27 mouse cellular contexts compared by ENCODE assay signal in genomic region chr1:155191219-155191618, GRCm38 (mm10). TPM values are rescaled to one million over a fixed set of nuclear protein-coding genes. Genes with fewer than 3 reads are reported as not detected.
A peak's percentile ranks its signal among the peaks of the same experiment; 100 is the strongest.
DNase-seq lines count a peak whose midpoint lies in the region; ATAC-seq and TF ChIP-seq lines count a peak whose summit lies in the region.
"Had no signal": no experiment of that assay in that cellular context is flagged by ENCODE, and none has a peak within 500 bp of the region (broad histone marks: within the 10 kb centered on the region; RNA-seq: fewer than 3 reads in every experiment).

No protein-coding gene starts in this region.

- no peak for TF ChIP-seq EP300 in stomach, postnatal 0 days (optimal IDR thresholded peaks at IDR 0.05)

- peaks cover 70% of the 10 kb centered on the region for H3K36me3 ChIP-seq in forebrain, embryonic 14.5 days (ENCODE audit: control insufficient read depth, insufficient read depth, low read length)
- H3K36me3 ChIP-seq in forebrain, embryonic 10.5 days (replicated peaks), result peaks cover 91% of the 10 kb centered on the region
- peaks cover 32% of the 10 kb centered on the region for H3K36me3 ChIP-seq in hindbrain, embryonic 15.5 days
- peaks cover 9% of the 10 kb centered on the region; the same call in 1 of the 2 replicates for H3K36me3 ChIP-seq in hindbrain, embryonic 11.5 days (ENCODE audit: control insufficient read depth, insufficient read depth, low read length)
- H3K36me3 ChIP-seq in midbrain, embryonic 16.5 days (ENCODE audit: control insufficient read depth, insufficient read depth, low read length), result peaks cover 35% of the 10 kb centered on the region
- peaks cover 13% of the 10 kb centered on the region for H3K36me3 ChIP-seq in midbrain, postnatal 0 days (ENCODE audit: insufficient read depth, low read length)
- no peaks in the 10 kb centered on the region for H3K36me3 ChIP-seq in stomach, postnatal 0 days (ENCODE audit: control insufficient read depth, insufficient read depth, low read length)

- ATAC-seq in forebrain, embryonic 14.5 days, result no peak
- ATAC-seq in hindbrain, embryonic 15.5 days (ENCODE audit: low FRiP score, low read depth), result peak; percentile 64; the same call in 1 of the 2 replicates
- ATAC-seq in hindbrain, embryonic 11.5 days (ENCODE audit: low FRiP score), result no peak
- ATAC-seq in midbrain, embryonic 16.5 days, result no peak
- no peak for ATAC-seq in midbrain, postnatal 0 days (ENCODE audit: low FRiP score)
- ATAC-seq in stomach, postnatal 0 days (ENCODE audit: low FRiP score, low TSS enrichment), result peak; percentile 24; the same call in 1 of the 2 replicates
- ATAC-seq: intestine, embryonic 15.5 days; Patski had no signal

- H3K9me3 ChIP-seq in forebrain, embryonic 14.5 days (replicated peaks; ENCODE audit: control insufficient read depth, low read length), result no peaks in the 10 kb centered on the region
- H3K9me3 ChIP-seq in forebrain, embryonic 10.5 days, result no peaks in the 10 kb centered on the region
- no peaks in the 10 kb centered on the region for H3K9me3 ChIP-seq in hindbrain, embryonic 15.5 days
- H3K9me3 ChIP-seq in hindbrain, embryonic 11.5 days (ENCODE audit: control insufficient read depth, low read length), result no peaks in the 10 kb centered on the region
- no peaks in the 10 kb centered on the region for H3K9me3 ChIP-seq in midbrain, embryonic 16.5 days (replicated peaks; ENCODE audit: control insufficient read depth, low read length, poor library complexity, severe bottlenecking)
- H3K9me3 ChIP-seq in midbrain, postnatal 0 days (ENCODE audit: low read length), result no peaks in the 10 kb centered on the region
- no peaks in the 10 kb centered on the region for H3K9me3 ChIP-seq in stomach, postnatal 0 days (ENCODE audit: control insufficient read depth, low read length)
- H3K9me3 ChIP-seq: embryonic facial prominence, embryonic 13.5 days; G1E; intestine, embryonic 15.5 days; limb, embryonic 10.5 days; liver, embryonic 15.5 days; lung, embryonic 15.5 days had no signal

- no peak for TF ChIP-seq CTCF in midbrain, postnatal 0 days (IDR thresholded peaks at IDR 0.05)
- no peak for TF ChIP-seq CTCF in stomach, postnatal 0 days (IDR thresholded peaks at IDR 0.05; ENCODE audit: low read depth)

- H3K4me3 ChIP-seq in forebrain, embryonic 14.5 days (ENCODE audit: low read depth, low read length), result no peak overlapping the region
- H3K4me3 ChIP-seq in forebrain, embryonic 10.5 days, result no peak overlapping the region
- H3K4me3 ChIP-seq in hindbrain, embryonic 15.5 days, result no peak overlapping the region
- no peak overlapping the region for H3K4me3 ChIP-seq in hindbrain, embryonic 11.5 days (ENCODE audit: low read depth, low read length)
- H3K4me3 ChIP-seq in midbrain, embryonic 16.5 days (ENCODE audit: low read depth, low read length), result no peak overlapping the region
- no peak overlapping the region for H3K4me3 ChIP-seq in midbrain, postnatal 0 days (ENCODE audit: low read depth, low read length)
- H3K4me3 ChIP-seq in stomach, postnatal 0 days (ENCODE audit: low read depth, low read length), result no peak overlapping the region
- H3K4me3 ChIP-seq: embryonic facial prominence, embryonic 13.5 days; erythroblast, embryonic 14.5 days; gastrocnemius, adult 2 months; intestine, embryonic 15.5 days; limb, embryonic 10.5 days; liver, embryonic 15.5 days; lung, embryonic 15.5 days had no signal

- H3K27ac ChIP-seq in forebrain, embryonic 14.5 days (ENCODE audit: low read depth, low read length), result peak overlapping the region; percentile 23; the same call in 1 of the 2 replicates
- no peak overlapping the region for H3K27ac ChIP-seq in forebrain, embryonic 10.5 days
- H3K27ac ChIP-seq in hindbrain, embryonic 15.5 days (replicated peaks), result peak overlapping the region; percentile 58; the same call in 1 of the 2 replicates
- no peak overlapping the region for H3K27ac ChIP-seq in hindbrain, embryonic 11.5 days (ENCODE audit: low read depth, low read length)
- 0 out of 2 replicates have a peak overlapping the region, but pooled peaks have one; percentile 22 for H3K27ac ChIP-seq in midbrain, embryonic 16.5 days (ENCODE audit: low read length)
- no peak overlapping the region for H3K27ac ChIP-seq in midbrain, postnatal 0 days (ENCODE audit: low read depth, low read length)
- H3K27ac ChIP-seq in stomach, postnatal 0 days (replicated peaks), result no peak overlapping the region
- H3K27ac ChIP-seq: embryonic facial prominence, embryonic 13.5 days; gastrocnemius, adult 2 months; intestine, embryonic 15.5 days; limb, embryonic 10.5 days; liver, embryonic 15.5 days; lung, embryonic 15.5 days; macrophage had no signal

- WGBS in forebrain, embryonic 14.5 days, result 90% methylated on average over 8 of the region's 8 CpGs
- 90% methylated on average over 8 of the region's 8 CpGs for WGBS in forebrain, embryonic 10.5 days
- WGBS in hindbrain, embryonic 15.5 days, result 79% methylated on average over 8 of the region's 8 CpGs
- 78% methylated on average over 8 of the region's 8 CpGs for WGBS in hindbrain, embryonic 11.5 days
- 80% methylated on average over 8 of the region's 8 CpGs for WGBS in midbrain, embryonic 16.5 days
- WGBS in midbrain, postnatal 0 days, result 79% methylated on average over 8 of the region's 8 CpGs
- WGBS in stomach, postnatal 0 days, result 77% methylated on average over 8 of the region's 8 CpGs

- no peak for DNase-seq in forebrain, embryonic 14.5 days (ENCODE audit: low spot score)
- DNase-seq in forebrain, embryonic 10.5 days (ENCODE audit: extremely low spot score, low spot score), result no peak
- no peak for DNase-seq in hindbrain, embryonic 11.5 days (ENCODE audit: low spot score)
- DNase-seq in midbrain, postnatal 0 days (ENCODE audit: low spot score), result no peak
- DNase-seq in stomach, postnatal 0 days (ENCODE audit: low spot score), result peak; percentile 33
- DNase-seq: adrenal gland, adult 2 months; B cell, adult 2 months; embryo, embryonic 11 days; gastrocnemius, adult 2 months; heart, postnatal 36 days; kidney, adult 8-10 months; kidney, postnatal 10 days; liver; thymus, adult 2 months; thymus, postnatal 4 days had no signal

- no peak overlapping the region for H3K9ac ChIP-seq in forebrain, embryonic 14.5 days (ENCODE audit: low read length)
- no peak overlapping the region for H3K9ac ChIP-seq in hindbrain, embryonic 15.5 days
- H3K9ac ChIP-seq in hindbrain, embryonic 11.5 days (ENCODE audit: low read depth, low read length), result no peak overlapping the region
- no peak overlapping the region for H3K9ac ChIP-seq in midbrain, embryonic 16.5 days (ENCODE audit: low read depth, low read length)
- H3K9ac ChIP-seq in midbrain, postnatal 0 days (replicated peaks; ENCODE audit: low read length, poor library complexity, severe bottlenecking), result no peak overlapping the region
- no peak overlapping the region for H3K9ac ChIP-seq in stomach, postnatal 0 days (ENCODE audit: low read length)
- H3K9ac ChIP-seq: embryonic facial prominence, embryonic 13.5 days; intestine, embryonic 15.5 days; liver, embryonic 15.5 days; lung, embryonic 15.5 days had no signal

- H3K27me3 ChIP-seq in forebrain, embryonic 14.5 days (replicated peaks; ENCODE audit: control insufficient read depth, insufficient read depth, low read length), result no peaks in the 10 kb centered on the region
- H3K27me3 ChIP-seq in forebrain, embryonic 10.5 days (ENCODE audit: poor library complexity, severe bottlenecking), result no peaks in the 10 kb centered on the region
- no peaks in the 10 kb centered on the region for H3K27me3 ChIP-seq in hindbrain, embryonic 15.5 days
- no peaks in the 10 kb centered on the region for H3K27me3 ChIP-seq in hindbrain, embryonic 11.5 days (ENCODE audit: control insufficient read depth, insufficient read depth, low read length)
- no peaks in the 10 kb centered on the region for H3K27me3 ChIP-seq in midbrain, embryonic 16.5 days (ENCODE audit: control insufficient read depth, insufficient read depth, low read depth, low read length)
- H3K27me3 ChIP-seq in midbrain, postnatal 0 days (ENCODE audit: insufficient read depth, low read length), result no peaks in the 10 kb centered on the region
- no peaks in the 10 kb centered on the region for H3K27me3 ChIP-seq in stomach, postnatal 0 days (ENCODE audit: control insufficient read depth, insufficient read depth, low read length)
- H3K27me3 ChIP-seq: CH12.LX; embryonic facial prominence, embryonic 13.5 days; intestine, embryonic 15.5 days; liver, embryonic 15.5 days; lung, embryonic 15.5 days; Patski had no signal

- H3K4me1 ChIP-seq in forebrain, embryonic 14.5 days (ENCODE audit: control insufficient read depth, insufficient read depth, low read length), result peaks cover 20% of the 10 kb centered on the region
- no peaks in the 10 kb centered on the region for H3K4me1 ChIP-seq in forebrain, embryonic 10.5 days
- peaks cover 18% of the 10 kb centered on the region; the same call in 1 of the 2 replicates for H3K4me1 ChIP-seq in hindbrain, embryonic 15.5 days (replicated peaks)
- no peaks in the 10 kb centered on the region for H3K4me1 ChIP-seq in hindbrain, embryonic 11.5 days (replicated peaks; ENCODE audit: control insufficient read depth, insufficient read depth, low read length)
- H3K4me1 ChIP-seq in midbrain, embryonic 16.5 days (ENCODE audit: control insufficient read depth, insufficient read depth, low read length), result 0 out of 2 replicates have a peak, but pooled peaks cover 2% of the 10 kb centered on the region
- 0 out of 2 replicates have a peak, but pooled peaks cover 5% of the 10 kb centered on the region for H3K4me1 ChIP-seq in midbrain, postnatal 0 days (ENCODE audit: insufficient read depth, low read length)
- no peaks in the 10 kb centered on the region; the same call in 1 of the 2 replicates for H3K4me1 ChIP-seq in stomach, postnatal 0 days (replicated peaks; ENCODE audit: control insufficient read depth, insufficient read depth)
- H3K4me1 ChIP-seq: intestine, embryonic 15.5 days; limb, embryonic 10.5 days; liver, embryonic 15.5 days had no signal

- H3K4me2 ChIP-seq in forebrain, embryonic 14.5 days (ENCODE audit: low read length), result no peak overlapping the region
- H3K4me2 ChIP-seq in hindbrain, embryonic 15.5 days, result no peak overlapping the region
- no peak overlapping the region for H3K4me2 ChIP-seq in hindbrain, embryonic 11.5 days (replicated peaks; ENCODE audit: low read depth, low read length)
- no peak overlapping the region for H3K4me2 ChIP-seq in midbrain, embryonic 16.5 days (ENCODE audit: low read length)
- no peak overlapping the region for H3K4me2 ChIP-seq in midbrain, postnatal 0 days (ENCODE audit: low read depth, low read length, poor library complexity, severe bottlenecking)
- H3K4me2 ChIP-seq in stomach, postnatal 0 days (replicated peaks; ENCODE audit: low read depth), result no peak overlapping the region
- H3K4me2 ChIP-seq: embryonic facial prominence, embryonic 13.5 days; intestine, embryonic 15.5 days; liver, embryonic 15.5 days; lung, embryonic 15.5 days had no signal

RNA-seq across cellular contexts. Expression of gene Stx6, which starts 32.7 kb away (rescaled TPM):
- polyA plus RNA-seq in forebrain, embryonic 14.5 days (2014; fragmentation: Nextera tagmentation; extraction: Ambion mirVana), result 97.7 and 109 TPM in 2 replicates
- polyA plus RNA-seq in forebrain, embryonic 10.5 days (2016; fragmentation: Nextera tagmentation; extraction: Ambion mirVana), result 82.1 and 84.3 TPM in 2 replicates
- polyA plus RNA-seq in hindbrain, embryonic 15.5 days (2015; fragmentation: Nextera tagmentation; extraction: Ambion mirVana), result 102 and 106 TPM in 2 replicates
- 99.6 and 101 TPM in 2 replicates for polyA plus RNA-seq in hindbrain, embryonic 11.5 days (2014; fragmentation: Nextera tagmentation; extraction: Ambion mirVana)
- polyA plus RNA-seq in midbrain, embryonic 16.5 days (2015; fragmentation: Nextera tagmentation; extraction: Ambion mirVana), result 94.0 and 111 TPM in 2 replicates
- 86.8 and 114 TPM in 2 replicates for total RNA-seq in midbrain, postnatal 0 days (2014; rRNA removed)
- polyA plus RNA-seq in midbrain, postnatal 0 days (2015; fragmentation: Nextera tagmentation; extraction: Ambion mirVana), result 75.3 and 81.8 TPM in 2 replicates
- polyA plus RNA-seq in stomach, postnatal 0 days (2015; fragmentation: Nextera tagmentation; extraction: Ambion mirVana), result 36.6 and 39.0 TPM in 2 replicates

RNA-seq across cellular contexts. Expression of gene Mr1, which starts 44.6 kb away (rescaled TPM):
- polyA plus RNA-seq in forebrain, embryonic 14.5 days (2014; fragmentation: Nextera tagmentation; extraction: Ambion mirVana), result 0.80 and 1.2 TPM in 2 replicates
- 0.36 and 0.47 TPM in 2 replicates for polyA plus RNA-seq in forebrain, embryonic 10.5 days (2016; fragmentation: Nextera tagmentation; extraction: Ambion mirVana)
- polyA plus RNA-seq in hindbrain, embryonic 15.5 days (2015; fragmentation: Nextera tagmentation; extraction: Ambion mirVana), result 1.7 and 1.9 TPM in 2 replicates
- polyA plus RNA-seq in hindbrain, embryonic 11.5 days (2014; fragmentation: Nextera tagmentation; extraction: Ambion mirVana), result 1.2 and 1.9 TPM in 2 replicates
- polyA plus RNA-seq in midbrain, embryonic 16.5 days (2015; fragmentation: Nextera tagmentation; extraction: Ambion mirVana), result 1.3 and 1.6 TPM in 2 replicates
- total RNA-seq in midbrain, postnatal 0 days (2014; rRNA removed), result 2.9 and 5.1 TPM in 2 replicates
- 1.8 and 2.6 TPM in 2 replicates for polyA plus RNA-seq in midbrain, postnatal 0 days (2015; fragmentation: Nextera tagmentation; extraction: Ambion mirVana)
- 4.2 and 4.3 TPM in 2 replicates for polyA plus RNA-seq in stomach, postnatal 0 days (2015; fragmentation: Nextera tagmentation; extraction: Ambion mirVana)
- polyA plus RNA-seq: erythroblast, embryonic 14.5 days had no signal

RNA-seq across cellular contexts. Expression of gene BC034090, which starts 53.0 kb away (rescaled TPM):
- polyA plus RNA-seq in forebrain, embryonic 14.5 days (2014; fragmentation: Nextera tagmentation; extraction: Ambion mirVana), result 2.4 TPM in 2 replicates
- polyA plus RNA-seq in forebrain, embryonic 10.5 days (2016; fragmentation: Nextera tagmentation; extraction: Ambion mirVana), result 3.6 and 4.4 TPM in 2 replicates
- 6.4 and 6.6 TPM in 2 replicates for polyA plus RNA-seq in hindbrain, embryonic 15.5 days (2015; fragmentation: Nextera tagmentation; extraction: Ambion mirVana)
- 1.7 and 2.5 TPM in 2 replicates for polyA plus RNA-seq in hindbrain, embryonic 11.5 days (2014; fragmentation: Nextera tagmentation; extraction: Ambion mirVana)
- polyA plus RNA-seq in midbrain, embryonic 16.5 days (2015; fragmentation: Nextera tagmentation; extraction: Ambion mirVana), result 2.8 and 5.5 TPM in 2 replicates
- 7.3 and 11.2 TPM in 2 replicates for total RNA-seq in midbrain, postnatal 0 days (2014; rRNA removed)
- polyA plus RNA-seq in midbrain, postnatal 0 days (2015; fragmentation: Nextera tagmentation; extraction: Ambion mirVana), result 1.9 TPM in 2 replicates
- 1.6 TPM in 2 replicates for polyA plus RNA-seq in stomach, postnatal 0 days (2015; fragmentation: Nextera tagmentation; extraction: Ambion mirVana)
- polyA plus RNA-seq: erythroblast, embryonic 14.5 days; macrophage had no signal

Comparison
In these comparisons a context has a peak if more than half of its experiments do, and no peak if none do; other contexts are left out.
1. ATAC-seq: peak in hindbrain, embryonic 15.5 days (single experiment) and stomach, postnatal 0 days (single experiment); none in forebrain, embryonic 14.5 days (single experiment), hindbrain, embryonic 11.5 days (single experiment), midbrain, embryonic 16.5 days (single experiment) and midbrain, postnatal 0 days (single experiment).
2. H3K27ac ChIP-seq: peak in forebrain, embryonic 14.5 days (single experiment), hindbrain, embryonic 15.5 days (single experiment) and midbrain, embryonic 16.5 days (single experiment); none in forebrain, embryonic 10.5 days (single experiment), hindbrain, embryonic 11.5 days (single experiment), midbrain, postnatal 0 days (single experiment) and stomach, postnatal 0 days (single experiment).